Mouse (Mus musculus) olfactory bulb, adult 2 months (tissue): ENCODE results near the gene Crb3.

Source experiments
- CTCF ChIP-seq: fragments of 200-500 bp; IDR thresholded peaks from 2 replicates; pipeline ENCODE4 v1.5.1; 2012; ENCODE audit warnings: low read depth, mild to moderate bottlenecking, low read length, moderate library complexity; ENCODE audit not compliant: insufficient read depth
- POLR2A ChIP-seq: fragments of 200-500 bp; IDR thresholded peaks from 2 replicates; pipeline ENCODE4 v1.6.1; 2012; ENCODE audit warnings: mild to moderate bottlenecking, low read depth, low read length, moderate library complexity; ENCODE audit not compliant: insufficient read depth

DNA sequence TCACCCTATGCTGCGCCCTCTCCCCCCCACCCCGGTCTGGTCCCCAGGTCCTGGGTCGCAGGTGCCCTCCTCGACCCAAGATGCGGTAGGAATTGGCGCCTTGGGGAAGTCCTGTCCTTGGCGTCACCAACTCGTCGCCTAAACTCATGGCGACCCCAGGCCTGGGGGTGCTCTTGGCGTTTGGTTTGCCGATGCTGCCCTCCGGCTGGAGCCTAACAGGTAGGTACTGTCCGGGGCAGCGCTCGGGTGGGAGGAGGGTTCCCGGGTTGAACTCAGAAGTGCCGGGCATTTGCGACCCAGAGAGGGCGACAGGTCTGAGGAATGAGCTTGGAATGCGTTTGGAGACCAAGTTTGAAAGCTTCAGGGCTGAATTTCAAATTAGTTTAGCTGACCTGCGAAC is 3.6 kb downstream of the Crb3 start:
- TF ChIP-seq CTCF (no peak), POLR2A (no peak)
